Mouse (Mus musculus) heart, adult 2 months (tissue): ENCODE results near the gene Nucb2.

Experiments
- CTCF ChIP-seq: fragments of 200-600 bp; IDR thresholded peaks from 2 replicates; pipeline ENCODE4 v1.8.1; 2022; ENCODE audit warnings: antibody characterized with exemption, mild to moderate bottlenecking, moderate library complexity
- POLR2A ChIP-seq: fragments of 200-500 bp; IDR thresholded peaks from 2 replicates; pipeline ENCODE4 v1.6.1; 2011; ENCODE audit warnings: mild to moderate bottlenecking, low read depth, low read length, control low read depth; ENCODE audit not compliant: insufficient read depth

- TF ChIP-seq POLR2A (no peak), CTCF (no peak)
Measured at GRCm38 (mm10) chr7:116524577-116524976, 20.4 kb downstream of the Nucb2 start.
